Mouse (Mus musculus): ENCODE data around the gene Mgat5b.

DNA sequence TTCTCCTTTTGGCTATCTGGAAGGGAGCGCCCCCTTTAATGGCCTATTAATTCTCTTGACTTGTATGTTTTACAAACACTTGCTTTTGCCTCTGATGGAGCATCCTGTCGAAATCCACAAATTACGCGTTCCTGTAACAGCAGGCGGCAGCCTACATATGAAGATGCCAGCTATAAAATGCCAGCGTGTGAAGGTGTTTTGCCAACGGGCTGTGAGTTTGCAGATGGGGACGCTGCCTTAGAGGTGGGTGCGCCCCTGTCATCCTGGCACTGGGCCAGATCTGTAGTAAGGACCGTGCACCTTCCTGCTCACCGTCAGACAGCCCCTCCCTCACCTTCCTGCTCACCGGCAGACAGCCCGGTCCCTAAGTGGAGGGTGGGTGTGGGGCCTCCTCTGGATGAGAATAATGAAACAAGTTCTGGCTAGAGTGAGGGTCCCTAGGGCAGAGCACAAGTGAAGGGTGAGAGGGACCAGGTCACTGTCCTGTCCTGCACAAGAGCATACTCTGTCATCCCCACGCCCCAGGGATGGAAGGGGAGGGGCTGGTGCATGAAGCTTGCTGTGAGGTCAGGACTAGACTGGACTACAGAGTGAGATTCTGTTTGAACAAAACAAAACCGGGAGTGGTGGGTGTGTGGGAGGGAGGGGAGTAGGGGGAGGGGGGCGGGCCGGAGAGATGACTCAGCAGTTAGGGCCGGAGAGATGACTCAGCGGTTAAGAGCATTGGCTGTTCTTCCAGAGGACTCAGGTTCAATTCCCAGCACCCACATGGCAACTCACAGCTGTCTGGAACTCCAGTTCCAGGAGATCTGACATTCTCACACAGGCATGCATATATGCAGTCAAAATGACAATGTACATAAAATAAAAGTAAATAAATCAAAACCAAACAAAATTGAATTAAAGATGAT lies 24.9 kb upstream of the Mgat5b start:
- TF ChIP-seq CTCF (IDR thresholded peaks at IDR 0.05; ENCODE audit: borderline replicate concordance, extremely low read depth, insufficient read depth, insufficient read length), result no peak
- TF ChIP-seq POLR2A (IDR thresholded peaks at IDR 0.05; ENCODE audit: borderline replicate concordance, extremely low read depth, insufficient read depth, insufficient read length, poor library complexity, severe bottlenecking), result no peak
